In the genomic region with DNA sequence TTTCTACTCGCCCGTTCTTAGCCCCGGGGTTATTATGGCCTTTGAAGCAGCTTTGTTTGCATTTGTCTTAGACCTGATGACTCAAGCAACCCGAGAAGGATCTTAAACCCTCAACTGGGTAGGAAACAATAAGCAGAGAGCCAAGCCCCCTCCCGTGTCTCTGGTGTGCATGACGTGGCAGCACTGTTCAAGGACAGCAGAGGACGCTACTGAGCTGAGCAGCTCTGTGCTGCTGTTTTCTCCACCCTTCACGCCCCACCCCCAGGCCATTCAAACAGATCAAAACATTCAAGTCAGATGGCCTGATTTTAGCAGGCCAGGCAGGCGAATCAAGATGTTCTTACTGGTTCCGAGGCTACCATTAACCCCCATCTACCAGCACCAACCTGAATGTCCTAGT, we compare ENCODE assay signal across 10 mouse cellular contexts.
A peak's percentile ranks its signal among the peaks of the same experiment; 100 is the strongest.
DNase-seq lines count a peak whose midpoint lies in the region; ATAC-seq and TF ChIP-seq lines count a peak whose summit lies in the region.
"Had no signal": no experiment of that assay in that cellular context is flagged by ENCODE, and none has a peak within 500 bp of the region (broad histone marks: within the 10 kb centered on the region; RNA-seq: fewer than 3 reads in every experiment).

No protein-coding gene starts in this region.

- H3K4me3 ChIP-seq in gastrocnemius, adult 2 months = no peak overlapping the region
- H3K4me3 ChIP-seq in liver, postnatal 0 days (ENCODE audit: low read depth, low read length) = no peak overlapping the region
- no peak overlapping the region for H3K4me3 ChIP-seq in thymus, adult 2 months (ENCODE audit: control insufficient read depth, insufficient read depth, low read length)
- H3K4me3 ChIP-seq: stomach, embryonic 15.5 days had no signal

- intact Hi-C loops in gastrocnemius, postnatal 14 days (cut with DNase I; ENCODE audit: low total_unique reads) = no loop called here
- intact Hi-C loops in gastrocnemius, adult 2 months (cut with DNase I) = no loop called here

- no peaks in the 10 kb centered on the region for H3K9me3 ChIP-seq in liver, postnatal 0 days (ENCODE audit: low read length)
- H3K9me3 ChIP-seq: G1E; stomach, embryonic 15.5 days had no signal

- no peak for ATAC-seq in liver, postnatal 0 days

- no peak overlapping the region for H3K27ac ChIP-seq in gastrocnemius, adult 2 months
- no peak overlapping the region for H3K27ac ChIP-seq in liver, postnatal 0 days (ENCODE audit: low read depth)
- no peak overlapping the region for H3K27ac ChIP-seq in thymus, adult 2 months (ENCODE audit: control insufficient read depth, insufficient read depth, low read length)
- H3K27ac ChIP-seq: stomach, embryonic 15.5 days had no signal

- no peak overlapping the region for H3K9ac ChIP-seq in liver, postnatal 0 days (replicated peaks)
- H3K9ac ChIP-seq: stomach, embryonic 15.5 days had no signal

- no peaks in the 10 kb centered on the region for H3K36me3 ChIP-seq in liver, postnatal 0 days (replicated peaks; ENCODE audit: insufficient read depth, low read length)
- no peaks in the 10 kb centered on the region for H3K36me3 ChIP-seq in thymus, adult 2 months (ENCODE audit: control insufficient read depth, insufficient read depth, low read length)
- H3K36me3 ChIP-seq: G1E; stomach, embryonic 15.5 days had no signal

- TF ChIP-seq CTCF in gastrocnemius, adult 2 months (IDR thresholded peaks at IDR 0.05) = no peak
- TF ChIP-seq CTCF in liver, postnatal 0 days (IDR thresholded peaks at IDR 0.05; ENCODE audit: low read depth) = no peak
- TF ChIP-seq CTCF in thymus, adult 2 months (IDR thresholded peaks at IDR 0.05; ENCODE audit: borderline replicate concordance, control insufficient read depth, extremely low read depth, insufficient read depth, low read length, poor library complexity) = no peak

- no peak for TF ChIP-seq EP300 in liver, postnatal 0 days (IDR thresholded peaks at IDR 0.05; ENCODE audit: low read depth)

- TF ChIP-seq POLR2A in thymus, adult 2 months (IDR thresholded peaks at IDR 0.05; ENCODE audit: control insufficient read depth, extremely low read depth, insufficient read depth, low read length, poor library complexity) = no peak

- DNase-seq in gastrocnemius, postnatal 14 days = peak; percentile 8
- DNase-seq in gastrocnemius, adult 2 months = no peak
- peak; percentile 1 for DNase-seq in 3T3-L1 (ENCODE audit: low read depth, low spot score)
- peak; percentile 65 for DNase-seq in adrenal gland, postnatal 14 days
- DNase-seq in layer of hippocampus, postnatal 36 days = peak; percentile 4 to 7
- no peak for DNase-seq in liver, postnatal 0 days
- DNase-seq in thymus, adult 2 months = no peak
- DNase-seq in thymus, adult 18-20 months = no peak

- H3K4me2 ChIP-seq in liver, postnatal 0 days (ENCODE audit: low read depth, low read length) = no peak overlapping the region
- H3K4me2 ChIP-seq: stomach, embryonic 15.5 days had no signal

- no peaks in the 10 kb centered on the region for H3K27me3 ChIP-seq in liver, postnatal 0 days (ENCODE audit: insufficient read depth, low read length)
- no peaks in the 10 kb centered on the region for H3K27me3 ChIP-seq in thymus, adult 2 months (ENCODE audit: control insufficient read depth, insufficient read depth, low read length)
- H3K27me3 ChIP-seq: stomach, embryonic 15.5 days had no signal

- 48% methylated on average over 10 of the region's 10 CpGs for WGBS in liver, postnatal 0 days (ENCODE audit: insufficient replicate concordance)
- WGBS in thymus, adult 2 months = 60% methylated on average over 10 of the region's 10 CpGs

- no peaks in the 10 kb centered on the region for H3K4me1 ChIP-seq in liver, postnatal 0 days (ENCODE audit: insufficient read depth)
- H3K4me1 ChIP-seq in thymus, adult 2 months (replicated peaks; ENCODE audit: control insufficient read depth, insufficient read depth, low read length) = no peaks in the 10 kb centered on the region
- H3K4me1 ChIP-seq: stomach, embryonic 15.5 days had no signal

Comparison
In these comparisons a context has a peak if more than half of its experiments do, and no peak if none do; other contexts are left out.
1. DNase-seq: peak in gastrocnemius, postnatal 14 days (single experiment), 3T3-L1 (single experiment), adrenal gland, postnatal 14 days (single experiment) and layer of hippocampus, postnatal 36 days (2 of 2); none in gastrocnemius, adult 2 months (single experiment), liver, postnatal 0 days (single experiment), thymus, adult 2 months (single experiment) and thymus, adult 18-20 months (0 of 2).